Mouse (Mus musculus) ES-E14 (cell line): ENCODE results near the gene Madd.

Experiments
- CHD2 ChIP-seq: IDR thresholded peaks from 2 replicates; pipeline ENCODE4 v1.6.1; 2014; ENCODE audit warnings: mild to moderate bottlenecking, low read depth, low read length, inconsistent platforms
- HCFC1 ChIP-seq: IDR thresholded peaks from 2 replicates; pipeline ENCODE4 v1.6.1; 2012; ENCODE audit warnings: low read length, inconsistent platforms, borderline replicate concordance; ENCODE audit not compliant: insufficient read depth
- MAFK ChIP-seq: IDR thresholded peaks from 2 replicates; pipeline ENCODE4 v1.6.1; 2014; ENCODE audit warnings: mild to moderate bottlenecking, low read depth, low read length, inconsistent platforms; ENCODE audit not compliant: insufficient read depth
- ZNF384 ChIP-seq: IDR thresholded peaks from 2 replicates; pipeline ENCODE4 v1.6.1; 2012; ENCODE audit warnings: low read depth, low read length, inconsistent platforms

- TF ChIP-seq ZNF384 = no peak
- no peak for TF ChIP-seq CHD2
- no peak for TF ChIP-seq MAFK
- no peak for TF ChIP-seq HCFC1
These were observed 15.3 kb upstream of the Madd start for GRCm38 (mm10) chr2:91198888-91199287.
